Mouse (Mus musculus) heart, adult 18-20 months (tissue): ENCODE measurements around the gene Arhgef17. TPM values are rescaled to one million over a fixed set of nuclear protein-coding genes. Genes with fewer than 3 reads are reported as not detected.

Source experiments
- DNase-seq, 2 experiments: peaks; one replicate each; pipeline ENCODE4 v3.0.0; 2021 to 2022; ENCODE audit warnings: mixed read lengths in 1 of 2
- total RNA-seq, 2 experiments: library from RNA; stranded (reverse); gene quantifications; 2 replicates each; pipeline ENCODE4 v1.2.3; 2021

Arhgef17 gene
- total RNA-seq, 2 experiments from 2014 or later = 23.6 to 24.8 TPM

GRCm38 (mm10) chr7:100875822-100876221 is 56.1 kb downstream of the Arhgef17 start:
- DNase-seq = no peak

GRCm38 (mm10) chr7:100873197-100873596 is 58.7 kb downstream of the Arhgef17 start:
- no peak for DNase-seq

- peak; percentile 73 to 74 for DNase-seq
Observed at GRCm38 (mm10) chr7:100871892-100872291, 60.0 kb downstream of the Arhgef17 start.

- no peak for DNase-seq
Observed at GRCm38 (mm10) chr7:100871355-100871754, 60.6 kb downstream of the Arhgef17 start.

- no peak for DNase-seq
Observed at GRCm38 (mm10) chr7:100869877-100870629, 61.9 kb downstream of the Arhgef17 start.

- peak in 1 of 2 experiments; percentile 39 for DNase-seq
Observed at GRCm38 (mm10) chr7:100868551-100868950, 63.4 kb downstream of the Arhgef17 start.

GRCm38 (mm10) chr7:100867561-100867960 is 64.3 kb downstream of the Arhgef17 start:
- DNase-seq = no peak

GRCm38 (mm10) chr7:100866675-100867074 is 65.2 kb downstream of the Arhgef17 start:
- peak; percentile 63 to 81 for DNase-seq

GRCm38 (mm10) chr7:100862828-100863638 is 68.9 kb downstream of the Arhgef17 start, which contains the start of gene Relt:
Relt (minus strand) TSS chr7:100863446.
- peak; percentile 95 to 96 for DNase-seq

- DNase-seq = no peak
Observed at GRCm38 (mm10) chr7:100862353-100862752, 69.6 kb downstream of the Arhgef17 start.

- DNase-seq = no peak
Observed at GRCm38 (mm10) chr7:100861209-100861608, 70.7 kb downstream of the Arhgef17 start.

- DNase-seq = no peak
Observed at GRCm38 (mm10) chr7:100860450-100860849, 71.5 kb downstream of the Arhgef17 start.

- peak in 1 of 2 experiments; percentile 78 for DNase-seq
Observed at GRCm38 (mm10) chr7:100855795-100856573, 75.9 kb downstream of the Arhgef17 start.

- DNase-seq = no peak
Observed at GRCm38 (mm10) chr7:100855300-100855699, 76.6 kb downstream of the Arhgef17 start.

- DNase-seq = no peak
Observed at GRCm38 (mm10) chr7:100854861-100855260, 77.0 kb downstream of the Arhgef17 start.

GRCm38 (mm10) chr7:100854137-100854814 is 77.6 kb downstream of the Arhgef17 start:
- DNase-seq = no peak

- DNase-seq = no peak
Observed at GRCm38 (mm10) chr7:100853396-100853795, 78.5 kb downstream of the Arhgef17 start.

GRCm38 (mm10) chr7:100851481-100852356 is 80.2 kb downstream of the Arhgef17 start:
- no peak for DNase-seq

- no peak for DNase-seq
Observed at GRCm38 (mm10) chr7:100849508-100849907, 82.4 kb downstream of the Arhgef17 start.

GRCm38 (mm10) chr7:100848744-100849143 is 83.2 kb downstream of the Arhgef17 start:
- peak; percentile 63 to 88 for DNase-seq

- DNase-seq = no peak
Observed at GRCm38 (mm10) chr7:100847131-100847530, 84.8 kb downstream of the Arhgef17 start.
